Mouse (Mus musculus) midbrain, embryonic 12.5 days (tissue): ENCODE results near the gene Vmn2r5. TPM values are rescaled to one million over a fixed set of nuclear protein-coding genes. Genes with fewer than 3 reads are reported as not detected.
"Not testable (repeated sequence)": the region's sequence is repeated elsewhere in the genome, so short reads cannot be mapped to it uniquely, and the experiment has no call there.

Experiments used
- ATAC-seq: fragments of 200-750 bp; cut with Nextera tagmentation; 2 replicates; pipeline ENCODE4 v1.8.0; 2017; ENCODE audit warnings: low read depth, moderate TSS enrichment, moderate library complexity; ENCODE audit not compliant: low FRiP score
- H3K27ac ChIP-seq: fragments of 300-500 bp; sonication (generic); replicated peaks from 2 replicates; pipeline ENCODE4 v1.5.1; 2016; ENCODE audit warnings: mild to moderate bottlenecking
- H3K27me3 ChIP-seq: fragments of 300-500 bp; sonication (generic); 2 replicates; pipeline ENCODE4 v1.6.1; 2016; ENCODE audit warnings: mild to moderate bottlenecking
- H3K36me3 ChIP-seq: fragments of 300-500 bp; sonication (generic); 2 replicates; pipeline ENCODE4 v1.6.1; 2016
- H3K4me1 ChIP-seq: fragments of 300-500 bp; sonication (generic); 2 replicates; pipeline ENCODE4 v1.6.1; 2016
- H3K4me2 ChIP-seq: fragments of 300-500 bp; sonication (generic); replicated peaks from 2 replicates; pipeline ENCODE4 v1.6.1; 2016; ENCODE audit warnings: mild to moderate bottlenecking, moderate library complexity
- H3K4me3 ChIP-seq: fragments of 300-500 bp; sonication (generic); 2 replicates; pipeline ENCODE4 v1.5.1; 2016; ENCODE audit warnings: mild to moderate bottlenecking
- H3K9ac ChIP-seq: fragments of 300-500 bp; sonication (generic); replicated peaks from 2 replicates; pipeline ENCODE4 v1.6.1; 2016; ENCODE audit warnings: mild to moderate bottlenecking, moderate library complexity
- H3K9me3 ChIP-seq: fragments of 300-500 bp; sonication (generic); 2 replicates; pipeline ENCODE4 v1.6.1; 2016; ENCODE audit warnings: mild to moderate bottlenecking
- WGBS: fragments of 180-500 bp; shearing (Covaris S2); methylation state at CpG from one replicate; pipeline ENCODE4 v1.1.7; 2016; 5-methylcytosine and 5-hydroxymethylcytosine counted together
- polyA plus RNA-seq: library from polyadenylated mRNA; unstranded; fragments of >200 nt; fragmentation: Nextera tagmentation; extraction: Ambion mirVana; gene quantifications from 2 replicates; pipeline ENCODE4 v1.2.1, GENCODE M21; 2016

Vmn2r5 gene
- polyA plus RNA-seq, result not detected in 2 replicates

DNA sequence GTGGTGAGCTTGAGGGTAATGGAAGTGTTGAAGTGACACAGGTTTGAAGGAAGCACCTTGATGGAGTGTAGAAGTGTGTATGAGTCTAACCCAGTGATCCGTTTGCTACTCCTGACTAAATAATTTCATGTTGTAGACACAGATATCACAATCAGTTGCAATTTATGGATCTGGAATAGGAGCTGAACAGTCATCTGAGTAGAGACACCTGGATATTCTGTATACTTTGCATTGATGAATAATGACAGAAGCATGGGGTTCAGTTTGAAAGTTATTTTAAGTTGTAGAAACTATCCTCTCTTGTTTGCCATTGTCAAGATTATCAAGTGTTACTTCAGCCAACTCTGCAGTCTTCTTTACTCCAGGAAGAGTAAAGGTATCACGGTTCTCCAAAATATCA is at the start of gene Vmn2r5:
Vmn2r5 (minus strand) TSS at position 101 of the 400 bp plus-strand sequence.
- WGBS, result 100% methylated on average over 1 of the region's 2 CpGs

DNA sequence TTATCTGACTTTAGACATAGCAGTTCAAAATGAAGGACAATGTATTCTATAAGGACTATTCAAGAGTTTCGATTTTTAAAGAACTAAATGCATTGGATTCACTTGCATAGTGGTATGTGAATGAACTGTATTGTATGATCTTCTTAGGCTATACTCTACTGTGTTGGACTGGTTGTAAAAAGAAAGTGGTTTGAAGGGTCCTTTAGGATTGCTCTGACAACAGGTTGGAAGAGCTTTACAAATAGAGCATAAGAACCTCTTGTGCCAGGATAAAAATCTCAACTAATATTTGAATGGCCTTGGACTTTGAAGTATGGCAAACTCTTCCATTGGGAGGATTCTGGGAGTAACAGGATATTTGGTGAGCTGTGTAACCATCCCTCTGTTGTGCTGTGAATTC is 13.9 kb upstream of the Vmn2r5 start:
- 88% methylated on average over 1 of the region's 1 CpGs for WGBS
- H3K9ac ChIP-seq, H3K4me1 ChIP-seq, H3K27me3 ChIP-seq, H3K4me3 ChIP-seq, H3K9me3 ChIP-seq, H3K36me3 ChIP-seq, ATAC-seq, H3K4me2 ChIP-seq, H3K27ac ChIP-seq: not testable (repeated sequence)

More for the DNA sequence above, at the start of gene Vmn2r5:
- H3K4me3 ChIP-seq, H3K36me3 ChIP-seq, ATAC-seq, H3K4me1 ChIP-seq, H3K27ac ChIP-seq, H3K9ac ChIP-seq, H3K9me3 ChIP-seq, H3K4me2 ChIP-seq, H3K27me3 ChIP-seq: not testable (repeated sequence)

Other genes starting within 250 kb of the Vmn2r5 start
- not detected in 2 replicates for gene Vmn2r3, start 220.1 kb downstream of the Vmn2r5 start, polyA plus RNA-seq
- not detected in 2 replicates for gene Vmn2r4, start 94.5 kb downstream of the Vmn2r5 start, polyA plus RNA-seq
- gene Vmn2r6, start 56.0 kb upstream of the Vmn2r5 start, polyA plus RNA-seq, result not detected in 2 replicates